Mouse (Mus musculus) myocyte (in vitro differentiated cells): ENCODE measurements around the gene Hba-a1. TPM values are rescaled to one million over a fixed set of nuclear protein-coding genes. Genes with fewer than 3 reads are reported as not detected.
A peak's percentile ranks its signal among the peaks of the same experiment; 100 is the strongest.

ENCODE experiments used
- H3K27me3 ChIP-seq: one replicate; pipeline ENCODE4 v1.6.1; 2011; ENCODE audit not compliant: control insufficient read depth, insufficient read depth, insufficient read length
- H3K36me3 ChIP-seq: one replicate; pipeline ENCODE4 v1.6.1; 2011; ENCODE audit not compliant: control insufficient read depth, insufficient read depth
- H3K4me2 ChIP-seq: one replicate; pipeline ENCODE4 v1.6.1; 2011; ENCODE audit warnings: low read depth, control low read depth
- H3K4me3 ChIP-seq: one replicate; pipeline ENCODE4 v1.5.1; 2011; ENCODE audit warnings: mild to moderate bottlenecking, control low read depth, moderate library complexity
- H3K79me2 ChIP-seq: one replicate; pipeline ENCODE4 v1.6.1; 2011; ENCODE audit not compliant: control insufficient read depth, insufficient read depth
- H3ac ChIP-seq: one replicate; pipeline ENCODE4 v1.6.1; 2011; ENCODE audit not compliant: control insufficient read depth, insufficient read length
- CEBPB ChIP-seq: IDR thresholded peaks from 2 replicates; pipeline ENCODE4 v1.6.1; 2011; ENCODE audit warnings: mild to moderate bottlenecking, moderate library complexity; ENCODE audit not compliant: poor library complexity, insufficient read depth, severe bottlenecking
- E2F4 ChIP-seq: IDR thresholded peaks from one replicate; pipeline ENCODE4 v1.6.1; 2011; ENCODE audit warnings: mild to moderate bottlenecking, control low read depth, moderate library complexity; ENCODE audit not compliant: insufficient read depth
- MAX ChIP-seq: IDR thresholded peaks from one replicate; pipeline ENCODE4 v1.6.1; 2011; ENCODE audit warnings: low read depth, mild to moderate bottlenecking, control low read depth
- MYOD1 ChIP-seq, 3 experiments: IDR thresholded peaks; one replicate each; pipeline ENCODE4 v1.6.1; 2011; ENCODE audit warnings: control low read depth in 2 of 3, low read depth in 2 of 3, mild to moderate bottlenecking in 2 of 3, moderate library complexity in 1 of 3; ENCODE audit not compliant: insufficient read length in 2 of 3, control insufficient read depth in 1 of 3
- MYOG ChIP-seq, 3 experiments: IDR thresholded peaks; one replicate each; pipeline ENCODE4 v1.6.1; 2011; ENCODE audit warnings: control low read depth in 2 of 3, low read depth in 2 of 3, mild to moderate bottlenecking in 2 of 3; ENCODE audit not compliant: insufficient read length in 2 of 3, control insufficient read depth in 1 of 3, insufficient read depth in 1 of 3
- POLR2A ChIP-seq: IDR thresholded peaks from one replicate; pipeline ENCODE4 v1.6.1; 2011; ENCODE audit warnings: low read depth, mild to moderate bottlenecking, control low read depth, moderate library complexity; ENCODE audit not compliant: insufficient read length
- POLR2AphosphoS2 ChIP-seq: IDR thresholded peaks from one replicate; pipeline ENCODE4 v1.6.1; 2011; ENCODE audit warnings: low read depth, control low read depth; ENCODE audit not compliant: insufficient read length
- REST ChIP-seq: IDR thresholded peaks from one replicate; pipeline ENCODE4 v1.6.1; 2011; ENCODE audit warnings: mild to moderate bottlenecking, control low read depth, moderate library complexity; ENCODE audit not compliant: insufficient read depth, insufficient read length
- SRF ChIP-seq: IDR thresholded peaks from one replicate; pipeline ENCODE4 v1.6.1; 2011; ENCODE audit warnings: low read depth; ENCODE audit not compliant: control insufficient read depth, insufficient read length
- TCF12 ChIP-seq: IDR thresholded peaks from one replicate; pipeline ENCODE4 v1.6.1; 2011; ENCODE audit warnings: mild to moderate bottlenecking, control low read depth; ENCODE audit not compliant: poor library complexity, insufficient read depth, severe bottlenecking
- TCF3 ChIP-seq: IDR thresholded peaks from one replicate; pipeline ENCODE4 v1.6.1; 2011; ENCODE audit warnings: low read depth, control low read depth; ENCODE audit not compliant: insufficient read length
- USF1 ChIP-seq: IDR thresholded peaks from one replicate; pipeline ENCODE4 v1.6.1; 2011; ENCODE audit warnings: low read depth, mild to moderate bottlenecking, control low read depth, moderate library complexity
- polyA plus RNA-seq: library from polyadenylated mRNA; unstranded; fragments of >200 nt; fragmentation: generic; extraction: Trizol; gene quantifications from one replicate; pipeline ENCODE4 v1.2.1, GENCODE M21; 2012; ENCODE audit warnings: missing spikeins

Hba-a1 gene
- polyA plus RNA-seq, 1 experiment, result 12.3 TPM

DNA sequence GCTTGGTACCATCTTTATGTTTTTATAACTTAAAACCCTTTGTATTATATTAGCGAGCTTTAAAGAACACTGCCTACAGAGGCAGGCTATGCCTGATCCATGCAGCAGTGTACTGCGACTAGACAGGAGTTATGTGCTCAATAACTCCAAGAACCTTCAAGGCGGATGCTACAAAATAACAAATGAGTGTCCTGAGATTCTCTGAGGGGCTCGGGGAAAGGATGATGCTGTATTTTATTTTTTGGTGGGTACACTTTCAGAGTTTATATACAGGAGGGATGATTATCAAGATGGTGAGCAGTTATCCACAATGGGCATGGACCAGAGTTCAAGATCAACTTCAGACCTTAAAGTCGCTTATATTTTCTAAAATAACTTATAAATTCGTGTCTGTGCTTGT, 16.5 kb upstream of the Hba-a1 start:
- TF ChIP-seq USF1, result no peak
- TF ChIP-seq POLR2AphosphoS2, result no peak
- TF ChIP-seq E2F4, result no peak
- TF ChIP-seq TCF12, result no peak
- TF ChIP-seq MYOG (IDR thresholded peaks at IDR 0.05; ENCODE audit: control insufficient read depth in 1 of 3, insufficient read depth in 1 of 3, insufficient read length in 2 of 3, low read depth in 2 of 3), result no peak
- no peak for TF ChIP-seq TCF3
- no peak for TF ChIP-seq MAX
- no peak for TF ChIP-seq MYOD1 (IDR thresholded peaks at IDR 0.05; ENCODE audit: control insufficient read depth in 1 of 3, insufficient read length in 2 of 3, low read depth in 2 of 3)
- no peak for TF ChIP-seq REST
- TF ChIP-seq POLR2A, result no peak
- no peak for TF ChIP-seq SRF
- TF ChIP-seq CEBPB, result no peak
- Histone ChIP-seq H3ac (peak overlapping the region; percentile 58), H3K36me3 (no peaks in the 10 kb centered on the region), H3K79me2 (peaks cover 28% of the 10 kb centered on the region), H3K4me3 (peak overlapping the region; percentile 61), H3K4me2 (peak overlapping the region; percentile 92), H3K27me3 (no peaks in the 10 kb centered on the region)

DNA sequence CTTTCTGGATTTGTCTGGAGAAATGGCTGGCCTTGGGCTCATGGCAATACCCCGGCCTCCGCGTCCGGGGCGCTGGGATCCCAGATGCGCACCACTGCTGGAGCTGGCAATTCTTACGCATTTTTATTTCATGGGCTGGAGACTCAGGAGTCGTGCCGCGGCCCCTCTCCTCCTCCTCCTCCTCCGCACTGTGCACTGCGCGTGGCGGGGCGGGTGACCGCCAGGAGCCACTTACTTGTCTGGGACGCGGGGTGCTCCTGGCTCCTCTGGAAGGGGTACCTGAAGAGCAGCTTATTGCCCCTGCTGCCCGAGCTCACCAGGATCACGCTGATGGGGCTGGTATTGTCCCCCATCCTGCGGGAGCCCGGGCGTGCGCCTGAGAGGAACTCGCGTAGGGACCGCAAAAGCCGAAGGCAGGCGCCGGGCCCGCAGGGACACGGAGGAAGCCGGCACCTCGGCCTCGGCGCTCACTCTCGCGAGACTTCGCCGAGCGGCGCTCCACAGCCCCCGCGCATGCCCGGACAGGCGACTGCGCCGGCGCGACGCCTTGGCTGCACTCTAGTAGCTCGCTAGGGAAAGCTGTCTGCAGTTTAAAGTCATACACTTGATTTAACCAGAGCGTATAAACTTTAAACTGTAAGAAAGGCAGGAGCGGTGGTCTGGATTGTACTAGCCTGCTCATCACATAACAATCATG, 16.0 kb upstream of the Hba-a1 start, which contains the start of gene Nprl3:
TSS of gene Nprl3 (minus strand) at position 520 of the 697 bp plus-strand sequence.
- H3ac ChIP-seq, result peak within 1 kb of the TSS; percentile 58
- peaks cover 28% of the 10 kb centered on the region for H3K79me2 ChIP-seq
- TF ChIP-seq TCF3, result no peak
- no peak for TF ChIP-seq USF1
- TF ChIP-seq REST, result no peak
- TF ChIP-seq POLR2AphosphoS2, result peak; percentile 98
- peak; percentile 96 for TF ChIP-seq POLR2A
- no peak for TF ChIP-seq MYOD1 (IDR thresholded peaks at IDR 0.05; ENCODE audit: control insufficient read depth in 1 of 3, insufficient read length in 2 of 3, low read depth in 2 of 3)
- TF ChIP-seq E2F4, result no peak
- no peak for TF ChIP-seq TCF12
- no peak for TF ChIP-seq SRF
- no peak for TF ChIP-seq CEBPB
- no peak for TF ChIP-seq MAX
- no peak for TF ChIP-seq MYOG (IDR thresholded peaks at IDR 0.05; ENCODE audit: control insufficient read depth in 1 of 3, insufficient read depth in 1 of 3, insufficient read length in 2 of 3, low read depth in 2 of 3)
- H3K27me3 ChIP-seq, result no peaks in the 10 kb centered on the region
- H3K4me2 ChIP-seq, result peak within 1 kb of the TSS; percentile 99
- peak within 1 kb of the TSS; percentile 61 for H3K4me3 ChIP-seq
- no peaks in the 10 kb centered on the region for H3K36me3 ChIP-seq

DNA sequence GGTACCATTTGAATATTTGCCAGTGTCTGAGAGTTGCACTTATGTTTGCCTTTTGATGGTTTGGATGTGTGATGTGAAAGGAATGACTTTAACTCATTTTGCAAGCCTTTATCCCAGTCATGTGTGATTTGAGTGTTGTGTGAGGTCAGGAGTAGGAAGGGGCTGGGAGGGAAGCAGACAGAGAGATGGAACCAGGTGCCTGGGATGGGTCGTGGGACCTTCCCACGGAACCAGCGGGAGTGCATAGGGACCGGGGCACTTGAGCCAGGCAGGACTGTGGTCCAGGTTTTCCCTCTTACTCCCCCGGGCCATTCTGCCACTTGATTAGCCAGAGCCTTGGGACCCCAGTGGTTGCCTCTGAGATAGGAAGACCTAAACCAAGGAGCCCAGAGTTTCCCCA, 15.3 kb upstream of the Hba-a1 start:
- Histone ChIP-seq H3K79me2 (peaks cover 27% of the 10 kb centered on the region), H3K4me2 (peak overlapping the region; percentile 99), H3K36me3 (no peaks in the 10 kb centered on the region), H3K4me3 (peak overlapping the region; percentile 61), H3ac (peak overlapping the region; percentile 58), H3K27me3 (no peaks in the 10 kb centered on the region)
- TF ChIP-seq CEBPB (no peak), MYOG (IDR thresholded peaks at IDR 0.05; ENCODE audit: control insufficient read depth in 1 of 3, insufficient read depth in 1 of 3, insufficient read length in 2 of 3, low read depth in 2 of 3) (no peak), POLR2A (no peak), SRF (no peak), USF1 (no peak), MAX (no peak), TCF12 (no peak), MYOD1 (IDR thresholded peaks at IDR 0.05; ENCODE audit: control insufficient read depth in 1 of 3, insufficient read length in 2 of 3, low read depth in 2 of 3) (no peak), REST (no peak), TCF3 (no peak)

DNA sequence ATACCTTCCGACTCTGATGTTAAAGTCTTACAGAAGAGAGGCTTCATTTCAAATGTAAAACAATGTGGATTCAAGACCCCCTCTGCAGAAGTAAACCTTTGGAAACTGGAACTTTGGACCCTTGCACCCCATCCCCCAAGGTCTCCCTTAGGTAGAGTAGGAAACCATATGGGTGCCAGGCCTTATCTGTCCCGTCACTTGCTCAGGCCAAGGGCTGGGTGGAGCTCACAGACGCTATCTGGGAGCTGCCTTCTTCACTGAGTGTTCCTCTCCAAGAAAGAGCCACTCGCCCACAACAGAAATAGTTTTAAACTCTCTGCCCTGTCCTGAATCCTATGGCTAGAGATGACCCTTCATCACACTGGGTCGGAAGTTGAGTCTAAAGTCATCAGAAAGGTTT, 14.4 kb upstream of the Hba-a1 start:
- Histone ChIP-seq H3ac (no peak overlapping the region), H3K4me2 (no peak overlapping the region)

DNA sequence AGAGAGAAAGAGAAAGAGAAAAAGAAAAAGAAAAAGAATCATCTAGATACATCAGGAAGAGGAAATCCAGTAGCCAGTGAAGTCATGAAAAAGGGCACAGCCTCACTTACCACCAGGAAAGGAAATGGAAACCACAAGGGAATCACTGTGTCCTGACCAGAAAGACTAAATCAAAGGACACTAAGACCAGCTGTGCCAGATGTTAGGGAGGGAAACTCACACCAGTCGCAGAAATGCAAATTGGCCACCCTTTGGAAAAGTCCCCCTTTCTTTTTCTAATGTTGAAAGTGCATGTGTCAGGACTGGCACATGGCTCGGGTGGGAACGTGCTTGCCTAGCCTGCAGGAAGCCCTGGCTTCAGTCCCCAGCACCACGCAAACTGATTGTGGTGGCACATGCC, 12.1 kb upstream of the Hba-a1 start:
- Histone ChIP-seq H3K36me3 (no peaks in the 10 kb centered on the region), H3ac (no peak overlapping the region), H3K4me3 (no peak overlapping the region), H3K27me3 (peaks cover 2% of the 10 kb centered on the region), H3K79me2 (peaks cover 10% of the 10 kb centered on the region), H3K4me2 (peak overlapping the region; percentile 36)
- no peak for TF ChIP-seq E2F4

More for the DNA sequence above, 14.4 kb upstream of the Hba-a1 start:
- no peak overlapping the region for H3K4me3 ChIP-seq
- no peak for TF ChIP-seq E2F4
- TF ChIP-seq CEBPB, result no peak
- TF ChIP-seq TCF12, result no peak
- no peak for TF ChIP-seq POLR2AphosphoS2
- H3K27me3 ChIP-seq, result no peaks in the 10 kb centered on the region
- no peaks in the 10 kb centered on the region for H3K36me3 ChIP-seq
- H3K79me2 ChIP-seq, result peaks cover 17% of the 10 kb centered on the region
